Mouse (Mus musculus) ES-Bruce4 (cell line): ENCODE measurements around the gene Opa1. TPM values are rescaled to one million over a fixed set of nuclear protein-coding genes. Genes with fewer than 3 reads are reported as not detected.

Experiments
- H3K27ac ChIP-seq: 2 replicates; pipeline ENCODE4 v1.5.1; 2012; ENCODE audit warnings: low read length, inconsistent platforms; ENCODE audit not compliant: insufficient read depth
- H3K27me3 ChIP-seq: 2 replicates; pipeline ENCODE4 v1.6.1; 2012; ENCODE audit warnings: mild to moderate bottlenecking, low read length, inconsistent platforms; ENCODE audit not compliant: control insufficient read depth, poor library complexity, insufficient read depth, severe bottlenecking
- H3K36me3 ChIP-seq: 2 replicates; pipeline ENCODE4 v1.6.1; 2012; ENCODE audit warnings: inconsistent platforms, mild to moderate bottlenecking, low read length, moderate library complexity; ENCODE audit not compliant: control insufficient read depth, poor library complexity, insufficient read depth, severe bottlenecking
- H3K4me1 ChIP-seq: one replicate; pipeline ENCODE4 v1.8.1; 2011; ENCODE audit warnings: low read length; ENCODE audit not compliant: control insufficient read depth, insufficient read depth
- H3K4me3 ChIP-seq: 2 replicates; pipeline ENCODE4 v1.5.1; 2011; ENCODE audit warnings: low read depth, mild to moderate bottlenecking, low read length
- H3K9ac ChIP-seq: 2 replicates; pipeline ENCODE4 v1.6.1; 2012; ENCODE audit warnings: low read depth, mild to moderate bottlenecking, inconsistent platforms; ENCODE audit not compliant: poor library complexity, severe bottlenecking
- H3K9me3 ChIP-seq: replicated peaks from 2 replicates; pipeline ENCODE4 v1.6.1; 2012; ENCODE audit warnings: mild to moderate bottlenecking, low read length, inconsistent platforms; ENCODE audit not compliant: control insufficient read depth, poor library complexity, insufficient read depth, severe bottlenecking
- CTCF ChIP-seq: IDR thresholded peaks from one replicate; pipeline ENCODE4 v1.8.1; 2011; ENCODE audit warnings: low read depth, low read length
- EP300 ChIP-seq: IDR thresholded peaks from 2 replicates; pipeline ENCODE4 v1.6.1; 2011; ENCODE audit warnings: low read depth, low read length; ENCODE audit not compliant: insufficient read depth
- POLR2A ChIP-seq: IDR thresholded peaks from one replicate; pipeline ENCODE4 v1.8.1; 2011; ENCODE audit warnings: low read length; ENCODE audit not compliant: insufficient read depth
- polyA plus RNA-seq: library from polyadenylated mRNA; stranded (reverse); fragments of >200 nt; gene quantifications from 2 replicates; pipeline ENCODE4 v1.2.4, GENCODE M21; 2011; ENCODE audit warnings: low read depth; ENCODE audit not compliant: missing spikeins, insufficient read depth, insufficient read length

The Opa1 gene
- polyA plus RNA-seq, 1 experiment, result 60.7 TPM

DNA sequence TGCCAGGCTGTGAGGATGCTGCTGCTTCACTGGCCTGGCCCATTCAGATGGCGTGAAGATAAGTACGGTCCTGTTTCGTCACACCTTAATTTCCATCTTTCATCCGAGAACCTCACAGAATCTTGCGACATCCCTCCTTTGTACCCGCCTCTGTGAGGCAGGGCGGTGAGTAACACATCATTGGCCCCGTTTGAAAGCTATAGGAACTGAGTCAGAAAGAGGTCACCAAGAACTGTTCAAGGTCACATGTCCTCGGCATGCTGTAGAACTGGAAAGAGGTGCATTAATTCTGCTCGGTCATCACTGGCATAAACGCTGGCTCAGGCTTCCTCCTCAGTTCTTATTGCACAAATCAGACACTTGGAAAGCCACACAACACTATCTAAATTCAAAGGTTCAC lies 34.3 kb upstream of the Opa1 start, which contains the start of gene Atp13a4:
Atp13a4 (minus strand) TSS at position 36 of the 400 bp plus-strand sequence.
- no peaks in the 10 kb centered on the region for H3K27me3 ChIP-seq
- H3K27ac ChIP-seq, result no peak within 1 kb of the TSS
- no peak for TF ChIP-seq POLR2A
- no peak for TF ChIP-seq EP300
- TF ChIP-seq CTCF, result no peak
- H3K9me3 ChIP-seq, result no peaks in the 10 kb centered on the region
- no peaks in the 10 kb centered on the region for H3K36me3 ChIP-seq
- no peaks in the 10 kb centered on the region for H3K4me1 ChIP-seq
- no peak within 1 kb of the TSS for H3K9ac ChIP-seq
- H3K4me3 ChIP-seq, result no peak within 1 kb of the TSS

DNA sequence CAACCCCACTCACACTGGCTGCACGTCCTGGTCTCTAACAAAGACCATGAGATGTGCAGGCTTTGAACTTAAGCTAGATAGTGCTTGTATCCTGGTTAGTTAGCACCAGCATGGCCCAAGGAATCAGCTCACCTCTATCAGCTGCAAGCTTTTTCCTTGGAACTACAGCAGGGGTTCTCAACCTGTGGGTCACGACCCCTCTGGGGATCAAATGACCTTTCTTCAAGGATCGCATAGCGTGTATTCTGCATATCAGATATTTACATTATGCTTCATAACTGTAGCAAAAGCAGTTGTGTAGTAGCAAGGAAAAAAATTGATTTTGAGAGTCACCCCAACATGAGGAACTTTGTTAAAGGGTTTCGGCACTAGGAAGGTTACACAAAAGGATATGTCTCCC lies 19.5 kb upstream of the Opa1 start:
- Histone ChIP-seq H3K4me3 (no peak overlapping the region), H3K4me1 (no peaks in the 10 kb centered on the region), H3K9me3 (no peaks in the 10 kb centered on the region), H3K36me3 (no peaks in the 10 kb centered on the region), H3K27me3 (no peaks in the 10 kb centered on the region), H3K9ac (no peak overlapping the region), H3K27ac (no peak overlapping the region)
- no peak for TF ChIP-seq POLR2A
- no peak for TF ChIP-seq CTCF
- no peak for TF ChIP-seq EP300

DNA sequence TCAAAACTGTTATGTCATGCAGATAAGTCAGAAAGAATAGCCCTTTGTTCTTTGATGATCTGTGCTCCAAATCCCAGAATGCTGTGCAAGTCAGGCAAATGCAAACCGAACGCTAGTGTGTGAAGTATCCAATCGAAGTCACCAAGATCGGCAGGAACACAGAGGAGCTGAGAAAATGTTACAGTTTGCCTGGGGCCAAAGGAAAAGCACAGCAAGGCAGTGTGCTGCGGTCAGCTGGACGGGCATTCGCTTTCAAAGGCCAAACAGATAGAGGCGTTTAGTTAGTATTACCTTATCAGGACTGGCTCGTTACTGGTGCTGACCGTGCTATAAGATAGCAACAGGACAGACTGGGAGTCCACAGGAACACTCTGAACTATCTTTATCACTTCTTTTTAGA lies 18.7 kb upstream of the Opa1 start:
- no peaks in the 10 kb centered on the region for H3K27me3 ChIP-seq
- H3K27ac ChIP-seq, result no peak overlapping the region
- no peak for TF ChIP-seq CTCF
- TF ChIP-seq POLR2A, result no peak
- no peak for TF ChIP-seq EP300
- H3K4me1 ChIP-seq, result no peaks in the 10 kb centered on the region
- H3K36me3 ChIP-seq, result no peaks in the 10 kb centered on the region
- H3K9ac ChIP-seq, result no peak overlapping the region
- H3K9me3 ChIP-seq, result no peaks in the 10 kb centered on the region
- H3K4me3 ChIP-seq, result no peak overlapping the region

DNA sequence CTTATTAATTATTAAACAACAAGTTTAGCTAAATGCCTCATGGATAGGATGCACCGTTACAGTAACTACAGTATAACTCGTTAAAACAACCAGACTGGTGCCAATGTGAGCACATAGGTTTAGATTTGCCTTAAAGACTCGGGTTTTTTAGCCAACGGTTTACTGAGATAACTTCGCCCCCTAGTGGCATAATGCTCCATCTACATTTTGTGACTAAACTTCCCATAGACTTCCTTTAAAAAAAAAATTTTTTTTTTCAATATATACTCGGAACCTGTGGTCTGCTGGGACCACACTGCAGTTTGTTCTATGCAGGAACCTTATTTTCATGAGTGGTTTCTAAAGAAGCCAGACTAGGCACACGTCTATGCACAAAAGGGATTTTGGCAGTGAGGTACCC lies 18.3 kb upstream of the Opa1 start:
- Histone ChIP-seq H3K36me3 (no peaks in the 10 kb centered on the region), H3K27ac (no peak overlapping the region), H3K9ac (no peak overlapping the region), H3K27me3 (no peaks in the 10 kb centered on the region), H3K9me3 (no peaks in the 10 kb centered on the region), H3K4me1 (no peaks in the 10 kb centered on the region), H3K4me3 (no peak overlapping the region)
- TF ChIP-seq EP300 (no peak), CTCF (peak; percentile 44), POLR2A (no peak)

DNA sequence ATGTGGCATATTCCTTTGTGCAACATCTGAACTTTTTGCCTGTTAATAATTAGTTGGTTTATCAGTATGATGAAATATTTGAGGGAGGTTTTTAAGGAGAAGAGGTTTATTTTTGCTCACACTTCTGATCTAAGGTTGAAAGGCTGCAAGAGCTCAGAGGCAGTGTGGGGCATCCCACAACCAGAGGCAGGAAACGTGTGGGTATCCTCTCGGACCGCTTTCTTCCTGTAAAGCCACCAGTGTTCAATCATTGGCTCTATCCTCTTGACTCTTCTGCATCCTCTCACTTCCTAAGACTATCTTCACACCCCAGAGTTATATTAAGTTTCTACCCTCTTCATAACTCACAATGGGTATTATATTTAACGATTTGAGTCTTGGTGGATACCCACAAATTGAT lies 5.1 kb upstream of the Opa1 start:
- Histone ChIP-seq H3K9ac (no peak overlapping the region), H3K4me3 (no peak overlapping the region), H3K36me3 (no peaks in the 10 kb centered on the region)

DNA sequence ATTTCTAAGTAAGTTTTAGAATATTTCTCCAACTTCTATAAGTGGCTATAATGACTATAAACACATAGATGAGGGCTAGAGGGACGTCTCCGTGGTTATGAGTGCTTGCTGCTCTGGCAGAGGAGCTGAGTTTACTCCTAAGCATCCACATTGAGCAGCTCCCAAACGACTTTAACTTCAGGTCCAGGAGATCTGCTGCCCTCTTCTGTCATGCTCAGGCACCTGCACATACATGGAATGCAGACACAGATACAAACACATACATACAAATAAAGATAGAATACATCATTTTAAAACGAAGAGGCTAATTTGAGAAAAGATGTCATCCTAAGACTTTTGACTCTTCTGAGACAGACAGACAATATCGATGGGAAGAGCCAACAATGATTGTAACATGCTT lies 3.5 kb upstream of the Opa1 start:
- H3K9me3 ChIP-seq, result no peaks in the 10 kb centered on the region
- H3K9ac ChIP-seq, result no peak overlapping the region
- no peak overlapping the region for H3K27ac ChIP-seq
- H3K4me3 ChIP-seq, result no peak overlapping the region
- H3K4me1 ChIP-seq, result no peaks in the 10 kb centered on the region
- no peaks in the 10 kb centered on the region for H3K27me3 ChIP-seq
- TF ChIP-seq EP300, result no peak
- peak; percentile 55 for TF ChIP-seq CTCF
- TF ChIP-seq POLR2A, result no peak
- no peaks in the 10 kb centered on the region for H3K36me3 ChIP-seq

More for the DNA sequence above, 5.1 kb upstream of the Opa1 start:
- TF ChIP-seq CTCF, result no peak
- no peak for TF ChIP-seq EP300
- TF ChIP-seq POLR2A, result no peak
- H3K27me3 ChIP-seq, result no peaks in the 10 kb centered on the region
- no peaks in the 10 kb centered on the region for H3K9me3 ChIP-seq
- H3K4me1 ChIP-seq, result no peaks in the 10 kb centered on the region
- no peak overlapping the region for H3K27ac ChIP-seq
